In genomic region chr2:116074726-116075440, GRCm38 (mm10) we compare ENCODE assay signal across 9 mouse cellular contexts. TPM values are rescaled to one million over a fixed set of nuclear protein-coding genes. Genes with fewer than 3 reads are reported as not detected.
DNase-seq lines count a peak whose midpoint lies in the region; ATAC-seq lines count a peak whose summit lies in the region.
"Had no signal": no experiment of that assay in that cellular context is flagged by ENCODE, and none has a peak within 500 bp of the region (broad histone marks: within the 10 kb centered on the region; RNA-seq: fewer than 3 reads in every experiment).

No protein-coding gene starts in this region.

- WGBS in liver, embryonic 11.5 days, result 13% methylated on average over 17 of the region's 17 CpGs

- H3K9me3 ChIP-seq in liver, embryonic 11.5 days (ENCODE audit: control insufficient read depth, low read length), result no peaks in the 10 kb centered on the region

- peaks cover 70% of the 10 kb centered on the region for H3K27me3 ChIP-seq in liver, embryonic 11.5 days (replicated peaks; ENCODE audit: control insufficient read depth, insufficient read depth, low read length)

- H3K4me1 ChIP-seq in liver, embryonic 11.5 days (replicated peaks; ENCODE audit: control insufficient read depth, insufficient read depth, low read length), result no peaks in the 10 kb centered on the region

- peak overlapping the region; percentile 64 for H3K4me2 ChIP-seq in liver, embryonic 11.5 days

- no peaks in the 10 kb centered on the region for H3K36me3 ChIP-seq in liver, embryonic 11.5 days (ENCODE audit: control insufficient read depth, insufficient read depth, low read length)

- no peak overlapping the region for H3K9ac ChIP-seq in liver, embryonic 11.5 days (ENCODE audit: low read depth, low read length)

- H3K27ac ChIP-seq in liver, embryonic 11.5 days (ENCODE audit: low read depth, low read length), result no peak overlapping the region

- DNase-seq in embryo, embryonic 9.5 days (ENCODE audit: extremely low spot score), result peak; percentile 44
- DNase-seq in embryo, embryonic 11 days, result no peak
- peak; percentile 39 for DNase-seq in right cerebral cortex, postnatal 4 days
- DNase-seq in right cerebral cortex, postnatal 14 days, result no peak
- no peak for DNase-seq in liver, embryonic 11.5 days (ENCODE audit: low spot score)
- DNase-seq in ovary, postnatal 36 days (ENCODE audit: low spot score), result no peak
- DNase-seq in cerebellum, adult 9-11 months, result no peak
- DNase-seq in cerebellum, postnatal 4 days (ENCODE audit: low spot score in 2 of 2), result no peak
- DNase-seq: layer of hippocampus, postnatal 36 days had no signal

- no peak for ATAC-seq in liver, embryonic 11.5 days (replicated peaks; ENCODE audit: low FRiP score)

- peak overlapping the region; percentile 46; the same call in 1 of the 2 replicates for H3K4me3 ChIP-seq in liver, embryonic 11.5 days (ENCODE audit: low read depth, low read length)

RNA-seq across cellular contexts. Expression of gene Meis2, which starts 9.2 kb away (rescaled TPM):
- polyA plus RNA-seq in liver, embryonic 11.5 days (2014; fragmentation: Nextera tagmentation; extraction: Ambion mirVana), result 18.0 and 20.0 TPM in 2 replicates

Comparison
In these comparisons a context has a peak if more than half of its experiments do, and no peak if none do; other contexts are left out.
1. DNase-seq: peak in embryo, embryonic 9.5 days (single experiment) and right cerebral cortex, postnatal 4 days (single experiment); none in embryo, embryonic 11 days (single experiment), right cerebral cortex, postnatal 14 days (single experiment), liver, embryonic 11.5 days (single experiment), ovary, postnatal 36 days (single experiment), cerebellum, adult 9-11 months (single experiment) and cerebellum, postnatal 4 days (0 of 2).